Mouse (Mus musculus) right cerebral cortex, adult 2 months (tissue): ENCODE results near the gene Gnb2.

Experiments
- DNase-seq, 2 experiments: peaks; one replicate each; pipeline ENCODE4 v3.0.0; 2021 to 2022; ENCODE audit warnings: low spot score in 2 of 2

The Gnb2 gene

GRCm38 (mm10) chr5:137519691-137520550 lies 13.4 kb downstream of the Gnb2 start:
- no peak for DNase-seq

GRCm38 (mm10) chr5:137518436-137518835 lies 14.9 kb downstream of the Gnb2 start, which contains the start of gene Gigyf1:
TSS of gene Gigyf1 (plus strand) at chr5:137518548.
- no peak for DNase-seq

GRCm38 (mm10) chr5:137514811-137515210 lies 18.5 kb downstream of the Gnb2 start:
- DNase-seq, result no peak

GRCm38 (mm10) chr5:137513951-137514721 lies 19.2 kb downstream of the Gnb2 start:
- no peak for DNase-seq

- DNase-seq, result peak in 1 of 2 experiments; percentile 27
These were observed 20.2 kb downstream of the Gnb2 start for GRCm38 (mm10) chr5:137512847-137513794.

- DNase-seq, result no peak
These were observed 21.6 kb downstream of the Gnb2 start for GRCm38 (mm10) chr5:137511706-137512105.

GRCm38 (mm10) chr5:137510573-137511390 lies 22.5 kb downstream of the Gnb2 start:
- no peak for DNase-seq

GRCm38 (mm10) chr5:137510014-137510501 lies 23.3 kb downstream of the Gnb2 start:
- DNase-seq, result peak in 1 of 2 experiments; percentile 84

- no peak for DNase-seq
These were observed 29.3 kb downstream of the Gnb2 start for GRCm38 (mm10) chr5:137504041-137504440.

- peak; percentile 79 for DNase-seq
These were observed 30.6 kb downstream of the Gnb2 start for GRCm38 (mm10) chr5:137502667-137503110.

GRCm38 (mm10) chr5:137501709-137502666 lies 31.3 kb downstream of the Gnb2 start, which contains the start of gene Pop7:
TSS of gene Pop7 (minus strand) at chr5:137502518.
- DNase-seq, result peak; percentile 100

GRCm38 (mm10) chr5:137500186-137500585 lies 33.1 kb downstream of the Gnb2 start:
- no peak for DNase-seq

GRCm38 (mm10) chr5:137493831-137494230 lies 39.5 kb downstream of the Gnb2 start:
- DNase-seq, result no peak

GRCm38 (mm10) chr5:137491559-137491958 lies 41.8 kb downstream of the Gnb2 start:
- no peak for DNase-seq

GRCm38 (mm10) chr5:137487616-137488015 lies 45.7 kb downstream of the Gnb2 start:
- no peak for DNase-seq

GRCm38 (mm10) chr5:137485851-137486155 lies 47.5 kb downstream of the Gnb2 start:
- no peak for DNase-seq

- DNase-seq, result no peak
These were observed 48.0 kb downstream of the Gnb2 start for GRCm38 (mm10) chr5:137485071-137485850.

- peak in 1 of 2 experiments; percentile 11 for DNase-seq
These were observed 51.4 kb downstream of the Gnb2 start for GRCm38 (mm10) chr5:137481897-137482296.
